15 mouse cellular contexts compared by ENCODE assay signal in the genomic region with DNA sequence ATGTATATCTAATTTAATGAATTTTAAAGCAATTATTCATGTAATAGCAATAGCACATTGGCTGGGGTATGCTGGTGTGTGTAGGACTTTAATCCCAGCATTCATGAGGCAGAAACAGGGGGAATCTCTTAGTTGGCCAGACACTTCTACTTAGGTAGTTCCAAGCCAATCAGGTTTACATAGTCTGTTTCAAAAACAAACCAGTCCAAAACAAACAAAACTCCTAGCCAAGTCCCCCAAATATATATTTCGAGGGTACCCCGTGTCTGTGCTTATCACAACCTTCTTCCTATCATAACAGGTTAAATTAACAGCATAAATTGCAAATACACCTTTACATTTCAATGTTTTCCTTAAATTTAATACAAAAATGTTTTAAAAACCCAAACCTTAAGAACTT. TPM values are rescaled to one million over a fixed set of nuclear protein-coding genes. Genes with fewer than 3 reads are reported as not detected.
DNase-seq lines count a peak whose midpoint lies in the region; ATAC-seq and TF ChIP-seq lines count a peak whose summit lies in the region.
"Had no signal": no experiment of that assay in that cellular context is flagged by ENCODE, and none has a peak within 500 bp of the region (broad histone marks: within the 10 kb centered on the region; RNA-seq: fewer than 3 reads in every experiment).

No protein-coding gene starts in this region.

- H3K36me3 ChIP-seq in heart, embryonic 13.5 days = peaks cover 8% of the 10 kb centered on the region
- no peaks in the 10 kb centered on the region for H3K36me3 ChIP-seq in midbrain, embryonic 11.5 days (ENCODE audit: control insufficient read depth, insufficient read depth, low read length)
- no peaks in the 10 kb centered on the region for H3K36me3 ChIP-seq in midbrain, postnatal 0 days (ENCODE audit: insufficient read depth, low read length)
- no peaks in the 10 kb centered on the region for H3K36me3 ChIP-seq in hindbrain, postnatal 0 days (ENCODE audit: insufficient read depth, low read length)
- H3K36me3 ChIP-seq in neural tube, embryonic 15.5 days = no peaks in the 10 kb centered on the region
- H3K36me3 ChIP-seq: midbrain, embryonic 12.5 days had no signal

- DNase-seq in heart, adult 11 months = no peak
- DNase-seq in midbrain, embryonic 11.5 days (ENCODE audit: low spot score, missing footprints) = peak; percentile 86
- DNase-seq in midbrain, postnatal 0 days (ENCODE audit: low spot score) = no peak
- DNase-seq in hindbrain, postnatal 0 days (ENCODE audit: low spot score) = no peak
- no peak for DNase-seq in urinary bladder, adult 2 months (ENCODE audit: low spot score)
- DNase-seq in natural killer cell, adult 2 months (ENCODE audit: low spot score in 2 of 2) = no peak
- DNase-seq: cerebellum, adult 18-20 months; kidney, postnatal 25 days; lung, adult 18-20 months had no signal

- peaks cover 17% of the 10 kb centered on the region for H3K4me1 ChIP-seq in heart, embryonic 13.5 days
- H3K4me1 ChIP-seq in midbrain, embryonic 11.5 days (ENCODE audit: control insufficient read depth, insufficient read depth, low read length) = peaks cover 11% of the 10 kb centered on the region
- peaks cover 4% of the 10 kb centered on the region; the same call in 1 of the 2 replicates for H3K4me1 ChIP-seq in midbrain, postnatal 0 days (ENCODE audit: insufficient read depth, low read length)
- no peaks in the 10 kb centered on the region for H3K4me1 ChIP-seq in hindbrain, postnatal 0 days (ENCODE audit: insufficient read depth, low read length)
- peaks cover 16% of the 10 kb centered on the region for H3K4me1 ChIP-seq in neural tube, embryonic 15.5 days

- no peak for ATAC-seq in heart, embryonic 13.5 days (ENCODE audit: extremely low read depth, insufficient number of reproducible peaks, low FRiP score, low TSS enrichment)
- no peak for ATAC-seq in midbrain, embryonic 11.5 days (ENCODE audit: low FRiP score)
- ATAC-seq in midbrain, postnatal 0 days (ENCODE audit: low FRiP score) = no peak
- no peak for ATAC-seq in hindbrain, postnatal 0 days
- no peak for ATAC-seq in neural tube, embryonic 15.5 days (ENCODE audit: low FRiP score)

- no peaks in the 10 kb centered on the region for H3K27me3 ChIP-seq in heart, embryonic 13.5 days (replicated peaks)
- H3K27me3 ChIP-seq in midbrain, embryonic 11.5 days (ENCODE audit: control insufficient read depth, insufficient read depth, low read length) = no peaks in the 10 kb centered on the region
- H3K27me3 ChIP-seq in midbrain, postnatal 0 days (ENCODE audit: insufficient read depth, low read length) = no peaks in the 10 kb centered on the region
- no peaks in the 10 kb centered on the region for H3K27me3 ChIP-seq in hindbrain, postnatal 0 days (ENCODE audit: insufficient read depth, low read length)
- H3K27me3 ChIP-seq in neural tube, embryonic 15.5 days (replicated peaks) = no peaks in the 10 kb centered on the region

- no peak overlapping the region for H3K4me3 ChIP-seq in heart, embryonic 13.5 days
- H3K4me3 ChIP-seq in midbrain, embryonic 11.5 days (ENCODE audit: low read depth, low read length) = no peak overlapping the region
- H3K4me3 ChIP-seq in midbrain, postnatal 0 days (ENCODE audit: low read depth, low read length) = no peak overlapping the region
- H3K4me3 ChIP-seq in hindbrain, postnatal 0 days (ENCODE audit: low read length) = no peak overlapping the region
- H3K4me3 ChIP-seq in neural tube, embryonic 15.5 days (replicated peaks) = no peak overlapping the region

- no peak overlapping the region for H3K9ac ChIP-seq in heart, embryonic 13.5 days
- H3K9ac ChIP-seq in midbrain, embryonic 11.5 days (ENCODE audit: low read length) = no peak overlapping the region
- H3K9ac ChIP-seq in midbrain, postnatal 0 days (replicated peaks; ENCODE audit: low read length, poor library complexity, severe bottlenecking) = no peak overlapping the region
- no peak overlapping the region for H3K9ac ChIP-seq in hindbrain, postnatal 0 days (replicated peaks; ENCODE audit: low read length)
- H3K9ac ChIP-seq in neural tube, embryonic 15.5 days (replicated peaks) = no peak overlapping the region

- no peaks in the 10 kb centered on the region for H3K9me3 ChIP-seq in heart, embryonic 13.5 days
- H3K9me3 ChIP-seq in midbrain, embryonic 11.5 days (ENCODE audit: control insufficient read depth, low read length) = no peaks in the 10 kb centered on the region
- no peaks in the 10 kb centered on the region for H3K9me3 ChIP-seq in midbrain, postnatal 0 days (ENCODE audit: low read length)
- H3K9me3 ChIP-seq in hindbrain, postnatal 0 days (ENCODE audit: low read length) = no peaks in the 10 kb centered on the region
- no peaks in the 10 kb centered on the region for H3K9me3 ChIP-seq in neural tube, embryonic 15.5 days (replicated peaks)
- H3K9me3 ChIP-seq: midbrain, embryonic 12.5 days had no signal

- 45% methylated on average over 2 of the region's 2 CpGs for WGBS in heart, embryonic 13.5 days
- WGBS in midbrain, embryonic 11.5 days = 73% methylated on average over 2 of the region's 2 CpGs
- WGBS in midbrain, postnatal 0 days = 69% methylated on average over 2 of the region's 2 CpGs
- 60% methylated on average over 2 of the region's 2 CpGs for WGBS in hindbrain, postnatal 0 days
- WGBS in neural tube, embryonic 15.5 days = 79% methylated on average over 2 of the region's 2 CpGs

- H3K4me2 ChIP-seq in heart, embryonic 13.5 days = peak overlapping the region; percentile 81
- peak overlapping the region; percentile 6; the same call in 1 of the 2 replicates for H3K4me2 ChIP-seq in midbrain, embryonic 11.5 days
- H3K4me2 ChIP-seq in midbrain, postnatal 0 days (ENCODE audit: low read depth, low read length, poor library complexity, severe bottlenecking) = no peak overlapping the region
- H3K4me2 ChIP-seq in hindbrain, postnatal 0 days (ENCODE audit: low read depth, low read length) = peak overlapping the region; percentile 66
- peak overlapping the region; percentile 63; the same call in 1 of the 2 replicates for H3K4me2 ChIP-seq in neural tube, embryonic 15.5 days

- no peak overlapping the region for H3K27ac ChIP-seq in heart, embryonic 13.5 days (replicated peaks)
- no peak overlapping the region for H3K27ac ChIP-seq in midbrain, embryonic 11.5 days (ENCODE audit: low read depth, low read length)
- H3K27ac ChIP-seq in midbrain, postnatal 0 days (ENCODE audit: low read depth, low read length) = no peak overlapping the region
- no peak overlapping the region for H3K27ac ChIP-seq in hindbrain, postnatal 0 days
- no peak overlapping the region for H3K27ac ChIP-seq in neural tube, embryonic 15.5 days (replicated peaks)

- TF ChIP-seq CTCF in midbrain, postnatal 0 days (IDR thresholded peaks at IDR 0.05) = no peak
- TF ChIP-seq CTCF in hindbrain, postnatal 0 days (IDR thresholded peaks at IDR 0.05; ENCODE audit: low read depth) = no peak

RNA-seq across cellular contexts. Expression of a gene that starts 1.1 kb away (rescaled TPM):
- polyA plus RNA-seq in heart, embryonic 13.5 days (2015; fragmentation: Nextera tagmentation; extraction: Ambion mirVana) = 3.6 and 4.0 TPM in 2 replicates
- 4.8 TPM in 2 replicates for polyA plus RNA-seq in midbrain, embryonic 11.5 days (2014; fragmentation: Nextera tagmentation; extraction: Ambion mirVana)
- total RNA-seq in midbrain, postnatal 0 days (2014; rRNA removed) = 42.9 and 46.3 TPM in 2 replicates
- 3.0 and 5.3 TPM in 2 replicates for polyA plus RNA-seq in midbrain, postnatal 0 days (2015; fragmentation: Nextera tagmentation; extraction: Ambion mirVana)
- 33.6 and 34.5 TPM in 2 replicates for total RNA-seq in hindbrain, postnatal 0 days (2014; rRNA removed)
- 3.8 and 4.3 TPM in 2 replicates for polyA plus RNA-seq in hindbrain, postnatal 0 days (2015; fragmentation: Nextera tagmentation; extraction: Ambion mirVana)
- polyA plus RNA-seq in neural tube, embryonic 15.5 days (2015; fragmentation: Nextera tagmentation; extraction: Ambion mirVana) = 3.4 and 4.8 TPM in 2 replicates
- polyA plus RNA-seq in urinary bladder, adult 2 months (2012; rRNA removed) = 16.4 and 19.3 TPM in 2 replicates

RNA-seq across cellular contexts. Expression of a gene that starts 40.2 kb away (rescaled TPM):
- 0.20 TPM in 1 of 2 replicates, not detected in the other for polyA plus RNA-seq in heart, embryonic 13.5 days (2015; fragmentation: Nextera tagmentation; extraction: Ambion mirVana)
- 2.3 and 2.7 TPM in 2 replicates for polyA plus RNA-seq in midbrain, embryonic 11.5 days (2014; fragmentation: Nextera tagmentation; extraction: Ambion mirVana)
- not detected in 2 replicates for total RNA-seq in midbrain, postnatal 0 days (2014; rRNA removed)
- 0.21 TPM in 1 of 2 replicates, not detected in the other for polyA plus RNA-seq in midbrain, postnatal 0 days (2015; fragmentation: Nextera tagmentation; extraction: Ambion mirVana)
- total RNA-seq in hindbrain, postnatal 0 days (2014; rRNA removed) = 1.5 TPM in 1 of 2 replicates, not detected in the other
- polyA plus RNA-seq in hindbrain, postnatal 0 days (2015; fragmentation: Nextera tagmentation; extraction: Ambion mirVana) = 0.49 and 0.51 TPM in 2 replicates
- polyA plus RNA-seq in neural tube, embryonic 15.5 days (2015; fragmentation: Nextera tagmentation; extraction: Ambion mirVana) = 0.61 TPM in 1 of 2 replicates, not detected in the other
- polyA plus RNA-seq in urinary bladder, adult 2 months (2012; rRNA removed) = not detected in 2 replicates
- total RNA-seq: adrenal gland, postnatal 4 days; heart, postnatal 25 days; left cerebral cortex, adult 8-10 months had no signal
